Mouse (Mus musculus) spleen, embryonic (tissue): Measurements from ENCODE around the gene Fam83f.

Experiments used
- CTCF ChIA-PET: fragments of 350-600 bp; sonication (Branson Sonifier 250); formaldehyde crosslinking; loops from one replicate; lab custom pipeline; 2022; lab: Charles Lee

Gene Fam83f

GRCm38 (mm10) chr15:80671295-80672252, at the start of gene Fam83f:
Gene Fam83f, plus strand, starts transcription at chr15:80671847.
- CTCF ChIA-PET = no interaction called here

DNA sequence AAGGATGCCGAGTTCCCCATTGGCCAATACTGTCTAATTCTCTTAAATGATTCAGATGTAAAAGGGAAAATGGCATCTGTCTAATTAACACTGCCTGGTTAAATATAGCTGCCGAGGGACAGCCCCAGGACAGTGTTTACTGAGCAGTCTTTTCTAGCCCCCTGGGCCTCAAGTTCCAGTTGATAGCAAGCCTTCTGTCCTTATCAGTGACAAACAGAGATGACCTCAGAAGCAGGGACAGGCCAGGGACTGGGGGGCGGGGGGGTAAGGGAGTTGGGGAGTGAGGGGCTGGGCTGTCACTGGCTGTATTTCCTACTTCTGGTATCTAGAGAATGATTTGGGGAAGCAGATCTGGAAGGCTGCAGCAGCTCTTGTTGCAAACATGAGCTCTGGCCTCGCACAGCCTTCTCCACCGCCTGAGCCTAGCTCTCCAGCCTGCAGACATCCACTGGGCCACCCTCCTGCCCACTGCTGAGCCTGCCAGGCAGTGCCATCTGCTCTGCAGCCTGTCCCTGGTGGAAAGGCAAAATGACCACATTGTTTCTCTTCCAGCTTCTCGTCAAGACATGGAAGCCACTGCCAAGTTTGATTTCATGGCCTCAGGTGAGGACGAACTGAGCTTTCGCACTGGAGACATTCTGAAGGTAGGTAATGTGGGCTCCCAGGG, 48.3 kb upstream of the Fam83f start:
- CTCF ChIA-PET = interaction anchor here (0.7 kb wide), 1 partner anchor 51 kb away, joined by 4 read pairs; no protein-coding TSS in a partner anchor

- CTCF ChIA-PET = interaction anchor here (0.7 kb wide), 1 partner anchor 65 kb away, joined by 3 read pairs; no protein-coding TSS in a partner anchor
These were observed 45.2 kb upstream of the Fam83f start for GRCm38 (mm10) chr15:80626472-80626871.

- CTCF ChIA-PET = interaction anchor here (0.6 to 0.9 kb wide), 2 partner anchors 28 to 365 kb away, joined by 4 to 12 read pairs; no protein-coding TSS in a partner anchor
These were observed 41.5 kb upstream of the Fam83f start for GRCm38 (mm10) chr15:80630147-80630546.

DNA sequence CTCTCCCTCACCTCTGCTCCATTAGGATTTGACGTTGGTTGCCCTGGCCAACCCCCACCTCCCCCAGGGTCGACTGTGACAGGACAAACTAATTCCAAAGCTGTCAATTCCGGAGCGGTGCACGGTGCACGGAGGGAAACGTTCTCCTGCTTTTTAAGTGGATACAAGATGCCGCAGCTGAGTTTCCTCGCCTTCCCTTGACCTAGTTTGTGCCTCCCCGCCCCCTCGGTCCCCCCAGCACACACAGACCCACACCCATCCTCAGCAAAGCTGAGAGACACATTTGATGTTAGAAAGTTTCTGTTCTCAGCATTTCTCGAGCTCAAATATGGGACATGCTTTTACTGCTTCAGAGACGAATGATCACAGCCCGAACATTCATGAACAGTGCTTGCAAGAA, 40.9 kb upstream of the Fam83f start:
- CTCF ChIA-PET = interaction anchor here (0.6 to 0.7 kb wide), 2 partner anchors 29 to 58 kb away, joined by 12 to 16 read pairs; partner anchors contain the start of gene Grap2

DNA sequence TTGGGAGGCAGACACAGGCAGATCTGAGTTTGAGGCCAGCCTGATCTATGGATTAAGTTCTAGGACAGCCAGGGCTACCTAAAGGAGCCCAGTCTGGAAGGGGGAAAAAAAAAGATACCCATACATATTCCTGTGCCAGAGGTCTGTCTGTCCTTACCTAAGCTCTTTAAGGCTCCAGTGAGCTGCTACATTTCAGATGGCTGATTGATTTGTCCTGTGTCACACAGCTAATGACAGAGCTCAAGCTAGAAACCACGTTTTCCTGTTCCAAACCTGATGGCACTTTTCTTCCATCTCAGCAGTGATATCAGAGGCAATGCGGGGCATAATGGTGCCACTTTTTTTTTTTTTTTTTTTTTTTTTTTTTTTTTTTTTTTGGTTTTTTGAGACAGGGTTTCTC, 40.3 kb upstream of the Fam83f start:
- CTCF ChIA-PET = interaction anchor here (1.1 kb wide), 1 partner anchor 54 kb away, joined by 3 read pairs; no protein-coding TSS in a partner anchor

DNA sequence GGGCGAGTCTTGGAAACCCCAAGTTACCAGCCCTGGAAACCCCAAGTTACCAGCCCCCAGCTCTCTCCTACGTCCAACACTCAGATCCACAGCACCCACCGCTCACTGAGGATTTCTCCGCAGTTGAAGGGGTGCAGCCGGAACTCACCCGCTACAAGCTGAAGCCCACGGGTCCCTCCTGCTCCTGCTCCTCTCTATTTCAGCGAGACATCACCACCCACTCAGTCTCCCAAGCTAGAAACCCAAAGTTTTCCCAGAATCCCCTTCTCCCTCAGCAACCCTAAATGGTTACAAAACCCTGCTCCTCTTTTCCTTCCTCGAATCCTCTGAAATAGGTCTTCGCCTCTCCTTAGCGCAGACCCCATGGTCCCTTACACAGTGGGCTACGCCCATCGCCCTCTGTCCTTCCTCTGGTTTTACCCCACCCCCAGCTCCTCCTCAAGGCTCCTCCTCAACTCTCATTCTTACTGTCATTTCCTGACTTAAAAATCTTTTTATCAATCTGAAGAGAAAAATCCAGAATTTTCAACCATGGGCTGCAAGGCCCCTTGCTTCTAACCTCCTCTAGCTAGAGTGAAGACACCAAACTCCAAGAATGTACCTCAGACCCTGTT, 39.3 kb upstream of the Fam83f start:
- CTCF ChIA-PET = interaction anchor here (1.1 to 1.6 kb wide), 2 partner anchors 53 to 62 kb away, joined by 3 to 7 read pairs; no protein-coding TSS in a partner anchor

DNA sequence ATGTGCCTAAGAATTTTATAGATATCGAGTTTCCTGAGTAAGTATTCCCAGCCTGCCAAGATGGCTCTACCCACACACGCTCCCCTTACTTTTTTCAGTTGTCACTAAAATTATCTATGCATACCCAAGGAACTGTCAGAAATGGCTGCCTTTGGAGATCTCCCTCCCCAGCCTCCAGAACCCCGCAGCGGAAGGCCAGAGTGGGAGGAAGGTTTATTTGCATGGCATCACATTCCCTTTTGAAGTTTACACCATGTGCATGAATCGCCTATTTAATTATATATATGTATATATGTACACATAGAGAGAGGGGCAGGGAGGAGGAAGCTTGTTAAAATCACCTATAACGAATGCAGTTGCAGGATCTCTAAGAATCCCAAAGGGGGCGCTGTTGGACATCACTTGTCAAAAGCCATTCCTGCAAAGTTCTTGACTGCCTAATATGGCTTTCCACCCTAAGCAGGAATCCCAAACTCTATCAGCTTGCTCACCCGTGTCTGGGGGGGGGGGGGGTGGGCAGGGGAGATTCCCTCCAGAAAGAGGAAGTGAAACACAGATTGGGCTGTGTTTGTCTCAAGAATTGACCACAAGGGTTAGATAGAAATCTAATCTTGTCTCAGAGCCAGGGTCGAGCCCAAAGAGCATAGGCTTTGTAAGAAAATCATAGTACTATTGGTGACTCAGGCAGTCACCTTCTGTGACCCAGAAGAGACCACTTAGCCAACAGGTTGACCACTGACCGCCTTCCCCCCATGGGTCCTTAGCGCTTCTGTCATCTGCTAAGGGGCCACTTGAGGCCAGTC, 37.1 kb upstream of the Fam83f start:
- CTCF ChIA-PET = interaction anchor here (0.6 to 1.2 kb wide), 6 partner anchors 9 to 370 kb away, joined by 3 to 5 read pairs (median 3); no protein-coding TSS in a partner anchor

DNA sequence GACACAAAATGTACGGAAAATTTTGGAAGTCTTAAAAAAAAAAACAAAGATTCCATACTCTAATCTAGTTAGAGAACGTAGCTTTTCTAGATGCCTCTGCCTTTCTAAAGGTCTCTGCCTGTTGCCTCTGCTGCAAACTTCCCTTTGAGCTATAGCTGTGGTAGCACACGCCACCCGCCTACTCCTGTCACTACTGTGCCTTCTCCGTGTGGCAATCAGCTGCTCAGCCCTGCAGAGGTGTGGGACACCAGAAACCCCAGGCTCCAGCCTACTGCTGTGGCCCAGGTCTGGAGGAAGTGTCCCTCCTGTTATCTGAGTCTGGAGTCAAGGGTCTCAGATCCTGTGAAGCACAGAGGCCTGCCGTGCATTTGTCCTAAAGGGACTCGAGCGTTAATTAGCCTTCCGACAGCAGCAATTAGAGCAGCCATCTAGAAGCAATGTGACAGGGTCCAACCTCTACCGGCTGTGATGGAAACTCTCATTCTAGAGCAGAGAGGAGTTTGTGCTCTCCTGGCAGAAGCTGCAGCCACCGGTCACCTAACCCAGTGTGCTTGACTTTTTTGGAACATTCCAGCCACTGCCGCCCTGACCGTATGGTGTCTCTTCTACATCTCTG, 34.8 kb upstream of the Fam83f start:
- CTCF ChIA-PET = interaction anchor here (0.8 kb wide), 1 partner anchor 57 kb away, joined by 3 read pairs; no protein-coding TSS in a partner anchor

- CTCF ChIA-PET = no interaction called here
These were observed 32.5 kb upstream of the Fam83f start for GRCm38 (mm10) chr15:80639071-80639702.

- CTCF ChIA-PET = interaction anchor here (0.7 kb wide), 1 partner anchor 375 kb away, joined by 3 read pairs; no protein-coding TSS in a partner anchor
These were observed 31.8 kb upstream of the Fam83f start for GRCm38 (mm10) chr15:80639874-80640273.

- CTCF ChIA-PET = interaction anchor here (1.5 kb wide), 1 partner anchor 52 kb away, joined by 5 read pairs; no protein-coding TSS in a partner anchor
These were observed 29.8 kb upstream of the Fam83f start for GRCm38 (mm10) chr15:80641702-80642435.

DNA sequence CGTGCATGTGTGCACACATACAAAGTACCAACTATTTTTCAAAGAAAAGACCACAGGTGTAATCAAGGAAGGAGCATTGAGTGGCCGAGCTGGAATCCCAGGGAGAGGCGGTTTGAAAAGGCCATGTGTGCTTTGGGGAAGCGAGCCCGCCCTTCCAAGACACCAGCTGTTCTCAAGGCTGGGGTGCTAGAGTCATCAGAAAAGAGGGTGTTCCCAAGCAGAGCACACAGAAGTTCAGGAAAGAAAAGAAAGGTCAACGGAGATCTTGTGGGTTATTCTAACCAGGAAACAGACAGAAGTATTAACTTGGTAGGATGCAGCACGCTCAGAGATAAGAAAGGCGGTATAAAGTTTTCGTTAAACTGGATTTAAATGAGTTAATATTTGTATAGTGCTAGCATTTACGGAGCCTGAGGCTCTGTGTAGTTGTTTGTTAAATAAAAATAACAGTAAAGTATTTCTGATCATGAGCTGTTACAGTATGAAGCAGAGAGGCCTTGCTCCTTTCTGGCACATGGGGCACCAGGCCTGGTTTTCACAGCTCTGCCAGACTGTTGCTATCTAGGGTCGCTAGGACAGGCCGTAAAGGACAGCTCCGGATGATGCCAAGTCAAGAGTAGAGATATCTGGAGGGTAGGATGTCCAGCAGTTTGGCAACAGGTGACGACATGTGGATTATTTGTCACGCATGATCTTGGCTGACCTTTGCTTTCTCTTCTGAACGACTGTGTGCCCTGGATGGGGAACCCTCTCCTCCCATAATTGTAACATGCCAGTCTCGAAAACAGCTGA, 26.4 kb upstream of the Fam83f start:
- CTCF ChIA-PET = interaction anchor here (0.6 kb wide), 1 partner anchor 380 kb away, joined by 5 read pairs; no protein-coding TSS in a partner anchor

DNA sequence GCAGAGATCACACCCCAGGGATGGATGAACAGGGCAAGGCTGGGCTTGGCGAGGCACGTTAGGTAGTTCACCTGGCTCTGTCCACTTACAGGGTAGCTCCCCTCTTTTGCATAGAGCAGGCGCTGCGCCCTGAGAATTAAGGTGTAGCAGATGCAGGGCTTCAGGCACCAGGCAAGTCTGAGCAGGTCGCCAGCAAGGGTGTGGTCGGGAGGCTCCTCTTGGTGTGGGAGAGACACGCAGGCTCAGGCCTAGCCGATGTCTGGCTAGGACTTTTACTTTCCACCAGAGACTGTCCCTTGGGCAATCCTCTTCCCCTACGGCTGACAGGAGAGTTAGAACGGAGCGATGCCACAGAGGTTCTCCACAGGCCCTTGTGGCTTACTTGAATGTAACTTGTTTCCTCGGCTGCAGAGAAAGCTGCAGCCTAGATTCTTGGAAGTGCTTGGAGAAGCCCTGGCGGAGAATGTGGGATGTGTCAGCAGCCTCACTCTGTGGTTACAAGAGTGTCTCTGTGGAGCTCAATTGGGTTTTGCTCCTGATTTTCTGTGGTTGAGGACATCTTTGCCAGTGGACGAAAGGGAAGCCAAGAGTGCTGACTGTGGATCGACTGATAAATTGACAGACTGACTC, 22.6 kb upstream of the Fam83f start:
- CTCF ChIA-PET = no interaction called here

- CTCF ChIA-PET = interaction anchor here (0.5 to 0.7 kb wide), 2 partner anchors 147 to 754 kb away, joined by 3 read pairs; no protein-coding TSS in a partner anchor
These were observed 21.2 kb upstream of the Fam83f start for GRCm38 (mm10) chr15:80650412-80650811.

DNA sequence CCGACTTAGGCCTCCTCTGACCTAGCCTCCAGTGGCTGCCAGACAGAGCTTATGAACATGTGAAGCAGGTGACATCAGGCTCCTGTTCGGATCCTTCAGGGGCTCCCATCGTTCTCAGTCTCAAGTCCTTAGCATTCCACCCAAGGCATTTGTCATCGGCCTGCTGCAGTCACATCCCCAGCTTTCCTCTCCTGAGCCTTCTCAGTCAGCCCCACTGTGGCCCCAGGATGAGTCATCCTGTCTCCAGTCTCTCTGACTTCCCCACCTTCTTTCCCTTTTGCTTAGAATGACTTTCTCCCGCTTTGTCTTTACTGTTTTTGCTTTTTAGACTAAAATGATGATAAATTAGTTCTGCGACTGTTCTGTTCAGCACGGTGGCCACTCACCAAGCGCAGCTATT, 17.8 kb upstream of the Fam83f start:
- CTCF ChIA-PET = no interaction called here

DNA sequence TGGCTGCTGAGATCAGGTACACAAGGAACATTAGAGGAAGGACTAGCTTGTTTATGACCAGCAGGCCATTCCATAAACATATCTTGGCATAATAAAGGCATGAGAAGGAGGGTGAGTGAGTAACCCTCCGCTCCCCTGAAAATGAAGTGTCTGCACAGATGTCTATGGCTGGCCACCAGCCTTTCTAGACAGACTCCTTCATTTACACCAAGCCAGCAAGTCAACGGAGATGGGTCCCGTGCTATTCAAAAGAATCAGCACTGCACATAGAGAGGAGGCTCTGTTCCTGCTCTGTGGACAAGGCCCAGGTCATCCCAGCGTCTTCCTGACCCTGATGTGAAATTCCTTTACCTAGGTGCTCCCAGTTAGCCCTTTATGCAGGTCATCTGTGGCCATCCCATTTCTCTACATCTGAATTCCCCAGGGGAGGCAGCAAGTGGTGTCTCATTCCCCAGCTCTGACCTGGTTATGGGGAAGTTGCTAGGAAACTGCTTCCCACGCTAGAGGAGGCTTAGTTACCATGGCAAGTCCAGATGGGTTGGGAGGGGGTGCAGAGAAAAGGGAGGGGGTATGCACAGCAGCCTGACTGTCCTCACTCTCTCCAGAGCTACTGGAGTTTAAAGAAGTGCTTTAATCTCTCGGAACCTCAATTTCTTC, 12.7 kb upstream of the Fam83f start:
- CTCF ChIA-PET = no interaction called here
